Mouse (Mus musculus): ENCODE results near the gene Cyp2a12.
"Not testable (repeated sequence)": the region's sequence is repeated elsewhere in the genome, so short reads cannot be mapped to it uniquely, and the experiment has no call there.

Gene Cyp2a12

GRCm38 (mm10) chr7:27028789-27029188 lies at the start of gene Cyp2a12:
Gene Cyp2a12, plus strand, starts transcription at chr7:27029081.
- DNase-seq (ENCODE audit: low read depth) = no peak

GRCm38 (mm10) chr7:26981464-26981863 lies 47.4 kb upstream of the Cyp2a12 start:
- not testable (repeated sequence) for DNase-seq (ENCODE audit: low read depth)

DNA sequence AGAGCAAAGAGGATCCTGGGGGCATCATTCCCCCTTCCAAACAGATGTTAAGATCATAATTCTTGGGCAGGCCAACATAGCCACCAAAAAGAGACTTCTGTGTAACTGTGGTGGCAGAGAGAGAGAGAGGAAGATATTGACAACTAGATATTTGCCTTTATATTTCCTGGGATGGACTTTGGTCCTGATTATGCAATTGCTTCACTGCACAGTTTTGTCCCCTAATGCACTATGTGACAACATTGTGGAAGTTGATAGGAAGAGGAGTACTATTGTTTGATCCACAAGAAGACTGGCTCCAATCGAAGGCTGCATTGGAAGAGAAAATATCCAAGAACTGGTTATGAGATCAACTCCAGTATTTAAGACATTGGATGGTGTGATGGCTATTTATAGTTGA lies 46.9 kb upstream of the Cyp2a12 start:
- not testable (repeated sequence) for DNase-seq (ENCODE audit: low read depth)

DNA sequence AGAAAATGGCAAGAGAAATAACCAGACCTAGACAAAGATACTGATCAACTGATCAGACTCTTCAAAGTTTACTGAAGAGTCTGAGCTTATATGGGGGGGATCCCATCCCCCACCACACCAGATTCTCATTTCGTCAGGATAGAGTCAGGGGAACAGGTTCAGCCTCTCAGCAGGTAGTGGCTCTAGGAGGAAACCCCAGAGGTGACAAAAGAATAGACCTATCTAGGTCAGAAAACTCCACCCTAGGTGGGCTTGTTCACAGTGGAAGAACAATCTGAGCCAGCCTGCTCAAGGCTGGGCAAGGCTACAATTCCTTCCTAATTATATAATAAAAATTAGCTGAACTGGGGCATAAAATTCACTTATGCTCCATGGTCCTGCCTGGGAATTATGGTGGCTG lies 46.3 kb upstream of the Cyp2a12 start:
- no peak for DNase-seq (ENCODE audit: low read depth)

GRCm38 (mm10) chr7:26983151-26983550 lies 45.7 kb upstream of the Cyp2a12 start:
- DNase-seq (ENCODE audit: low read depth) = not testable (repeated sequence)

DNA sequence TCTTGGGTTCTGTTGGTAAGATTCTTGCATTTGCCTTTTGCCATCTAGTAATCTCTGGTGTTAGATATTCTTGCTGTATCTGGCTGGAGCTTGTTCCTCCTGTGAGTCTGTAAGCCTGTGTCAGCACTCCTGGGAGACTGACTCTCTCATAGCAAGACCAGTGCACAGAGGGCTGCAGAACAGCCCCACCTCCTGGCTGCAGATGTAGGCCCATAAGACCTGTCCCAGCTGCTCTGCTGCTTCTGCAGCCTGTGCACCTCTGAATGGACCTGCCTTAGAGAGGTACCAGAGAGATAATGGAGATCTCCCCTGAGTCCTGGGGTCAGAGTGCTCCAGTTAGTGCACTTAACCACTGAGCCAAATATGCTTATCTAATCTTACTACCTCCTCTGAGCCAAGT lies 2.3 kb upstream of the Cyp2a12 start:
- DNase-seq (ENCODE audit: low read depth) = not testable (repeated sequence)

- DNase-seq (ENCODE audit: low read depth) = not testable (repeated sequence)
Measured at GRCm38 (mm10) chr7:27048886-27049285, 20.0 kb downstream of the Cyp2a12 start.

- peak; percentile 45 for DNase-seq (ENCODE audit: low read depth)
Measured at GRCm38 (mm10) chr7:27059333-27059732, 30.5 kb downstream of the Cyp2a12 start.

DNA sequence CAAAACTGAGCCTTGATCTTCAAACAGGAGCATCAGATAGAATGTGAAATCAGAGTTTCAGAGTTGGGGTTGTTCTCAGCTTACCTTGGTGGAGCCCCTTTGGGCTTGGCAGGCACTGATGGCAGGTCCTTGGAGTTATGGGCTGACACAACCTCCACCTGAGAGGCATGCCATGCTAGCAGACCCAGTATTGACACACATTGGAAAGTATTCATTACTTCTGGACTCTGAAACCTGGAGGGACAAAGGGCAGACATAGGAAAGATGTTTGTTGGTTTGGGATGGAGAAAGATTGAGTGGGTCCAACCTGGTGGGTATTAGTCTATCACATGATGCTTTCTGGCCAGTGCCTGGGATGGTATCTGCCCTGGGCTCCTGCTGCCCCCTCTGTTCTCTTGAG lies 31.0 kb downstream of the Cyp2a12 start:
- not testable (repeated sequence) for DNase-seq (ENCODE audit: low read depth)

DNA sequence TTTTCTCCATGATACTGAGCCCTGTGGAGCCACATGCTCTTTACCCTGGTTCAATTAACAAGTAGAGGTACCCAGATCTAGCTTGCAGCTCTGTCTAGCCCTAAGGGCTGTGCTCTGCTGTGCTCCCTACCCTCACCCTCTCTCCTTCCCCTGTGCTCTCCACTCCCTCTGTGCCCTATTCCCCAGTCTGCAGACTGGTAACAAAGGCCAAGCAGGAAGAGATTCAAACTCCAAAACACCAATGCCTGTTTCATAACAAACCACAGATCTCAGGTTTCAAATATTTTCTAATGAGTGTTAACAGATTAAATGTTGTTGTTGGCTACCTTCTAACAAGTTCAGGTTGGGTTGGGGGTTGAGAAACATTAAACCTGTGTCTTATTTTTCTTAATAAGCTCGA lies 49.8 kb downstream of the Cyp2a12 start:
- peak; percentile 35 for DNase-seq (ENCODE audit: low read depth)

DNA sequence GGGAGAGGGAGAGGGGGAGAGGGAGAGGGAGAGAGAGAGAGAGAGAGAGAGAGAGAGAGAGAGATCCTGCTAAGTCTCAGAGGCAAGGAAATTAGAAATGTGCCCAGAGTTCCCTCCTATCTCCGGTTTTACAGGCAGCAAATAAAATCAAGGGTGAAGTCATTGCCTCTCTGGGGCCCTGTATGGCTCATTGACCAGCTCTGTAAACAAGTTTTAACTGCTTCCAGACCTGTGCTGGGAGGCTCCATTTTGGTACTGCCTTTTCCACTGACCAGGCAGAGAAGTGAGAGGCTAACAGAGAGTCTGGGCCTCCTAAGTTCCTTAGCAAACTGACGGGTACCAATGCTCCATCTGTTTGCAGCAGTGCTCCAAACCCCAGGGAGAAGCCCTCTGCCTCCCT lies 52.7 kb downstream of the Cyp2a12 start:
- DNase-seq (ENCODE audit: low read depth) = no peak
